Mouse (Mus musculus): ENCODE measurements at regions not wholly inside any gene's neighbourhood (a gene's known extent, or its start where the extent isn't known, plus 50 kb on each side); places are given as distances from the start of the nearest gene placed in this dataset.

DNA sequence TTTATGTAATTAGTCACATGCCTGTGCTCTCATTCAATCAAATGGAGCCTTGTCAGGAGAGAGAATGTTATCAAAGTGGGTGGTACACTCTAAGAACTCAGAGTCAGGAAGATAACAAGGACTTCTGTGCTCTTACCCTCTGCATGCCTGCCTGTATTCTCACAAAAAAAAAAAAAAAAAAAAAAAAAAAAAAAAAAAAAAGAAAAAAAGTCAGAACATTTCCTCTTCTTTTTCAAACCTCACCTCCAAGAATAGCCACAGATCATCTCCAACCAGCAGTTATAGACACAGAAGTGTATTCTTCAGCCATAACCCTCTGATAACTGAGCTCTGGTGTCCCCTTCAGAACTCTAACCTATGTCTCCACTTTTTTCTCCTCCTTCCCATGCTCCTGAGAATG is 77.5 kb downstream of the Abo start:
- no peak for DNase-seq (ENCODE audit: low spot score)

DNA sequence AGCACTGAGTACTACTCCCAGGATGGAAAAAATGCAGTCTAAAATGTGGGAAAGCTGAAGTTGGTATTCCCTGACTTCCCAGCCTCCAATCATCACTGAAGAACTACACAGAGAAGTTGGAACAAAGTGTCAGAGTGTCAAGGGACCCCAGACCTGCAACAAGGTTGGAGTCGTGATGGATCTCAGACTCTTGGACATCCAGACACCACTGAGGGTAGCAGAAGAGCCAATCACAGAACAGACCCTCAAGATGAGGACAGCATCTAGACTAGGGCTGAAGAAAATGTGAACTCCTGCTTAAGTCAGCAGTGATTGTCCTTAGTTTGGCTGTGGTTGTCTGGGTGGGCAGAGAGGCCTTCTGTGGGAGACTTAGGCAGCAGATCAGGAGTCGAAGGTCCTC is 87.8 kb downstream of the Abo start:
- DNase-seq (ENCODE audit: low spot score) = no peak

DNA sequence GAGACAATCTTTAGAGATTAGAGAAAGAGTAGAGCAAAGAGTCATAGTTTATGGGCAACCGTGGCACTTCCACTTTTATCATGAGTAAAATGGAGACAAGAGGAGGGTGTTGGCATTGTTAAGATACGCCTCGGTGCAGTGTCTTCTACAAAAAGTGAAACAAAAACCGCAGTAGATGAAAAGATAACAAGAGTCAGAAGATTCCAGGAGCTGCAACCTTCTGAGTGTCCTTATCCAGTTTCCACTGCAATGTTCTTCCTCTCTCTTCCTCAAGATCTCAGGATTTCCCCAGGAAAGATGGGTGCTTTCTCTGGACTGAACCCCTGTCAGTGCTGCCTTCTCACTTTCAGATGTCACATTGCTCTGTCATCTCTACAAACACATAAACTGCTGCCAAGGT is 82.3 kb upstream of the Lcn4 start:
- DNase-seq (ENCODE audit: low spot score) = peak; percentile 23

DNA sequence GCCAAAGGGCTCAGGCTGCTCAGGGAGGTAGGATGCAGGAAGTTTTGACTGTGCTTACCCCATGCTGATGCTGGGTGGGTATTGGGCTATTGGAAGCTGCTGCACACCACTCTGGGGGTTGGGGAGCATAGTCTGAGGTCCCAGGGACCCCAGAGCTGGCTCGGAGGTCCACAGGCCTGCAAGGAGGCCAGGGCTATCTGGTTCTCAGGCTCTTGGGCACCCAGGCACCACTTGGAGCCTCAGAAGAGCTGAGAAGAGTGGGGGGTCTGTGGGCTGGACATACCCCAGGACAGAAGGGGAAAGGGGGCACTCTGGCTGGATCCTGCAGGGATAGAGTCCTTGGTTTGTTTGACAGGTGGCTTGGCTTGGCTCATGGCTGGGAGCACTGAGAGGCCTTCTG is 80.8 kb upstream of the Lcn4 start:
- no peak for DNase-seq (ENCODE audit: low spot score)

DNA sequence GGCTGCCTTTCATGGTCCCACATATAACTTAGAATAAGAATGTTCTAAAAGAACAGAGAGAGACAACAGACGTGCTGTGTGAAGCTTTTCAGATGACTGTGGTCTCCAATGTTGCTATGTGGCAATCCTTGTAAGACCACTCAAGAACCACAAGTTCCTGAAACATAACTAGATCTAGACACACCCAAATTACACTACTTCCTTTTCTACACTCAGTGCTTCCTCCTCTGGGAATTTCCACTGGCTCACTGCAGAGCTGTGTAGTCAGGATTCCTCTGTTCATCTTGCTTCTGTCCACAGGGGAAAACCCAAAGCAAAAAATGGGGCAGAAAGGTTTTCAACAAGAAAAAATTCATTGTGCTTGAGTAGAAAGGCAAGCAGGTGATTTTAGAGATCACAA is 73.3 kb upstream of the Lcn4 start:
- DNase-seq (ENCODE audit: low spot score) = no peak

DNA sequence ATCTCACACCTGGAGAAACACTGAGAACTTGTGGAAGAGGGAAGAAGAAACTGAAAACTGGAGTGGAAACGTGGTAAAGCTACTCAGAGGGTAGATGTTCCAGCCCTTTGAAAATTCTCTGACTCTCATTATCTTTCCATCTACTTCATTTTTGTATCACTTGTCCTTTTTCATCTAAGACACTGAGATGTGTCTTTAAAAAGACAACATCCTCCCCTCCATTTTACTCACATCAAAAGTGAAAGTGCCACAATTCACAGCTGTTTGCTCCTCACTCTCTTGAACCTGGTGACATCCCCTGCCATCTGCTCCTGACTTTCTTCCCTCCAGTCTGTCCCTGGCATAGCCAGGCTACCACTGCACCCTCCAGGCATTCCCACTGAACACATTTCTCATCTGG is 67.8 kb upstream of the Lcn4 start:
- peak; percentile 41 for DNase-seq (ENCODE audit: low spot score)

DNA sequence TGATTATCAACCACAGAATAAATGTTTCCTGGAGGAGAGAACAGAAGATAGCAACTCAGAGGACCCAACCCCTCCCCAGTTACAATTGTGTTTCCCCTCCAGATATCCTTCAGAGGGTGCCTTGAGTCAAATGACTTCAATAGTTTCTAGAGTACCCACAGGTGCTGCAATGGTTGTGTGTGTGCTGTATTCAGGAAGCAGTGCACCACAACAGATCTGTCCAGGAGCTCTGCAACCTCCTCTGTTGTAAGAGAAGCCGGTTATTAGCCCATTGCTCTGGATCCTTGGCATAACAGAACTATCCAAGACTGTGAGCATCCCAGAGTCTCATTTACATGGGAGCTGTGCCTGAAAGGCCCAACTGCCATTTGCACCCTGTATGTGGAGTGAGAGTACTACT is 66.6 kb upstream of the Lcn4 start:
- peak; percentile 18 for DNase-seq (ENCODE audit: low spot score)
